Mouse (Mus musculus): ENCODE data around the gene Mrpl49. TPM values are rescaled to one million over a fixed set of nuclear protein-coding genes. Genes with fewer than 3 reads are reported as not detected.

The Mrpl49 gene
- total RNA-seq, 1 experiment from 2014 or later = 29.6 TPM

- ATAC-seq (replicated peaks; ENCODE audit: insufficient number of reproducible peaks, low FRiP score, low TSS enrichment, poor library complexity, severe bottlenecking) = no peak
Observed at GRCm38 (mm10) chr19:6013691-6014090, 43.9 kb downstream of the Mrpl49 start.

- no peak for ATAC-seq (replicated peaks; ENCODE audit: insufficient number of reproducible peaks, low FRiP score, low TSS enrichment, poor library complexity, severe bottlenecking)
Observed at GRCm38 (mm10) chr19:6009137-6009536, 48.4 kb downstream of the Mrpl49 start.

- ATAC-seq (replicated peaks; ENCODE audit: insufficient number of reproducible peaks, low FRiP score, low TSS enrichment, poor library complexity, severe bottlenecking) = no peak
Observed at GRCm38 (mm10) chr19:6007013-6007412, 50.6 kb downstream of the Mrpl49 start.

- ATAC-seq (replicated peaks; ENCODE audit: insufficient number of reproducible peaks, low FRiP score, low TSS enrichment, poor library complexity, severe bottlenecking) = no peak
Observed at GRCm38 (mm10) chr19:6005541-6005940, 52.0 kb downstream of the Mrpl49 start.

Other genes with a start within 250 kb of the Mrpl49 start
- gene Frmd8, start 182.5 kb downstream of the Mrpl49 start, total RNA-seq (2017) = 32.8 to 50.6 TPM (median 34.5 TPM) in 3 replicates
- gene Slc25a45, start 180.0 kb downstream of the Mrpl49 start, total RNA-seq (2017) = 64.4 to 73.5 TPM (median 69.7 TPM) in 3 replicates
- gene Tigd3, start 163.6 kb downstream of the Mrpl49 start, total RNA-seq (2017) = 0.64 to 0.97 TPM (median 0.95 TPM) in 3 replicates
- gene Dpf2, start 144.8 kb downstream of the Mrpl49 start, total RNA-seq (2017) = 50.3 to 76.6 TPM (median 76.0 TPM) in 3 replicates
- gene Cdc42ep2, start 133.0 kb downstream of the Mrpl49 start, total RNA-seq (2017) = 14.7 to 32.1 TPM (median 27.0 TPM) in 3 replicates
- 16.7 to 31.5 TPM (median 26.8 TPM) in 3 replicates for gene Pola2, start 93.6 kb downstream of the Mrpl49 start, total RNA-seq (2017)
- gene Slc22a20, start 71.6 kb downstream of the Mrpl49 start, total RNA-seq (2017) = not detected in 3 replicates
- 45.8 to 78.2 TPM (median 59.2 TPM) in 3 replicates for gene Capn1, start 41.9 kb downstream of the Mrpl49 start, total RNA-seq (2017)
- 7.7 to 16.8 TPM (median 11.2 TPM) in 3 replicates for gene Syvn1, start 11.2 kb downstream of the Mrpl49 start, total RNA-seq (2017)
- gene Fau, start 59 bp upstream of the Mrpl49 start, total RNA-seq (2017) = 2,354 to 3,035 TPM (median 2,719 TPM) in 3 replicates
- gene Znhit2, start 3.4 kb upstream of the Mrpl49 start, total RNA-seq (2017) = 4.8 to 9.3 TPM (median 8.4 TPM) in 3 replicates
- 5.5 to 18.5 TPM (median 8.9 TPM) in 3 replicates for gene Tm7sf2, start 10.6 kb upstream of the Mrpl49 start, total RNA-seq (2017)
- gene Vps51, start 19.4 kb upstream of the Mrpl49 start, total RNA-seq (2017) = 61.1 to 80.8 TPM (median 75.6 TPM) in 3 replicates
- not detected in 3 replicates for gene Tmem262, start 22.2 kb upstream of the Mrpl49 start, total RNA-seq (2017)
- gene Gm28374, start 24.5 kb upstream of the Mrpl49 start, total RNA-seq (2017) = 0.43 TPM in 1 of 3 replicates, not detected in the others
- 29.3 to 49.8 TPM (median 34.6 TPM) in 3 replicates for gene Zfpl1, start 27.2 kb upstream of the Mrpl49 start, total RNA-seq (2017)
- gene Cdca5, start 27.2 kb upstream of the Mrpl49 start, total RNA-seq (2017) = 0.49 to 0.76 TPM (median 0.75 TPM) in 3 replicates
- 1.4 TPM in 1 of 3 replicates, not detected in the others for gene AC131692.1, start 36.6 kb upstream of the Mrpl49 start, total RNA-seq (2017)
- gene Naaladl1, start 48.0 kb upstream of the Mrpl49 start, total RNA-seq (2017) = 1.3 TPM in 1 of 3 replicates, not detected in the others
- gene Sac3d1, start 60.9 kb upstream of the Mrpl49 start, total RNA-seq (2017) = 2.1 to 2.6 TPM (median 2.1 TPM) in 3 replicates
- gene Snx15, start 70.5 kb upstream of the Mrpl49 start, total RNA-seq (2017) = 8.8 to 22.5 TPM (median 11.5 TPM) in 3 replicates
- 0.78 to 5.3 TPM (median 1.9 TPM) in 3 replicates for gene Batf2, start 83.2 kb upstream of the Mrpl49 start, total RNA-seq (2017)
- 4.8 to 9.6 TPM (median 5.8 TPM) in 3 replicates for gene Arl2, start 83.8 kb upstream of the Mrpl49 start, total RNA-seq (2017)
- gene Majin, start 126.6 kb upstream of the Mrpl49 start, total RNA-seq (2017) = not detected in 3 replicates
- not detected in 3 replicates for gene Gpha2, start 168.6 kb upstream of the Mrpl49 start, total RNA-seq (2017)
- 15.6 to 22.7 TPM (median 18.0 TPM) in 3 replicates for gene Ppp2r5b, start 178.1 kb upstream of the Mrpl49 start, total RNA-seq (2017)
- gene Atg2a, start 183.9 kb upstream of the Mrpl49 start, total RNA-seq (2017) = 32.7 to 41.0 TPM (median 33.2 TPM) in 3 replicates
- 40.8 to 62.5 TPM (median 59.6 TPM) in 3 replicates for gene Ehd1, start 218.9 kb upstream of the Mrpl49 start, total RNA-seq (2017)
- 1.9 to 4.3 TPM (median 2.2 TPM) in 3 replicates for gene Cdc42bpg, start 248.7 kb upstream of the Mrpl49 start, total RNA-seq (2017)

Data from monocyte, adult 5-6 weeks (primary cell).